Mouse (Mus musculus) thymus, adult 2 months (tissue): Measurements from ENCODE around the gene Uba6. TPM values are rescaled to one million over a fixed set of nuclear protein-coding genes. Genes with fewer than 3 reads are reported as not detected.

Experiments used
- DNase-seq: peaks from one replicate; pipeline ENCODE4 v3.0.0; 2021
- H3K27ac ChIP-seq: fragments of 200-500 bp; 2 replicates; pipeline ENCODE4 v1.5.1; 2012; ENCODE audit warnings: low read length, control low read depth; ENCODE audit not compliant: control insufficient read depth, insufficient read depth
- H3K27me3 ChIP-seq: fragments of 200-500 bp; 2 replicates; pipeline ENCODE4 v1.6.1; 2012; ENCODE audit warnings: mild to moderate bottlenecking, low read length, moderate library complexity, mixed read lengths; ENCODE audit not compliant: control insufficient read depth, insufficient read depth
- H3K36me3 ChIP-seq: fragments of 200-500 bp; 2 replicates; pipeline ENCODE4 v1.6.1; 2012; ENCODE audit warnings: mild to moderate bottlenecking, low read length, moderate library complexity; ENCODE audit not compliant: control insufficient read depth, insufficient read depth
- H3K4me1 ChIP-seq: fragments of 200-500 bp; replicated peaks from 2 replicates; pipeline ENCODE4 v1.6.1; 2012; ENCODE audit warnings: low read length; ENCODE audit not compliant: control insufficient read depth, insufficient read depth
- H3K4me3 ChIP-seq: fragments of 200-500 bp; 2 replicates; pipeline ENCODE4 v1.5.1; 2012; ENCODE audit warnings: mild to moderate bottlenecking, low read length, control low read depth, moderate library complexity; ENCODE audit not compliant: control insufficient read depth, insufficient read depth
- CTCF ChIP-seq: fragments of 200-500 bp; IDR thresholded peaks from 2 replicates; pipeline ENCODE4 v1.5.1; 2012; ENCODE audit warnings: mild to moderate bottlenecking, control low read depth, low read length, moderate library complexity, borderline replicate concordance; ENCODE audit not compliant: control insufficient read depth, poor library complexity, insufficient read depth; ENCODE audit errors: extremely low read depth
- POLR2A ChIP-seq: fragments of 200-500 bp; IDR thresholded peaks from 2 replicates; pipeline ENCODE4 v1.6.1; 2012; ENCODE audit warnings: mild to moderate bottlenecking, low read length, control low read depth, moderate library complexity; ENCODE audit not compliant: control insufficient read depth, poor library complexity, insufficient read depth; ENCODE audit errors: extremely low read depth
- WGBS: fragments of 180-500 bp; shearing (Covaris S2); methylation state at CpG from one replicate; pipeline ENCODE4 v1.1.7; 2018; 5-methylcytosine and 5-hydroxymethylcytosine counted together
- polyA plus RNA-seq: library from polyadenylated mRNA; depleted of rRNA; stranded (reverse); fragments of >200 nt; gene quantifications from 2 replicates; pipeline ENCODE4 v1.2.3, GENCODE M21; 2012

Gene Uba6
- polyA plus RNA-seq, 1 experiment, result 3.0 TPM

DNA sequence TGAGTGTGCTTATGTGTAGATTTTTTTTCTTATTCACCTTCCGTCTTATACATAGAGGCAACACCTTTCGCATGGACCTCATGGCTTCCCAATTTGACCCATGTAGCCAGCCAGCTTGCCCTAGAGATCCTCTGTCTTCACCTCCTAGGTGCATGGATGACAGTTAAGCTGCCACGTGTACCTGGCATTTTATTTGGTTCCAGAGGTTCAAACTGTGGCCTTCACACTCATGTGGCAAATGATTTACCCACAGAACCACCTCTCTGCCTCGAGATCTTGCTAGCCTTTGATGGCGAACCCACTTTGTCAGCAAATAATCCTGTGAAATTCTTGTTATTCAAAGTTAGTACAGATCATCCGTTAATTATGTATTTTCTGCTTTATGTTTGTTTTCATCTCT lies 88.6 kb downstream of the Uba6 start:
- no peak for DNase-seq
- no peak for TF ChIP-seq CTCF
- TF ChIP-seq POLR2A, result no peak
- WGBS, result 90% methylated on average over 6 of the region's 6 CpGs
- no peak overlapping the region for H3K27ac ChIP-seq
- peaks cover 41% of the 10 kb centered on the region for H3K36me3 ChIP-seq
- no peaks in the 10 kb centered on the region for H3K4me1 ChIP-seq
- H3K4me3 ChIP-seq, result no peak overlapping the region
- H3K27me3 ChIP-seq, result no peaks in the 10 kb centered on the region

DNA sequence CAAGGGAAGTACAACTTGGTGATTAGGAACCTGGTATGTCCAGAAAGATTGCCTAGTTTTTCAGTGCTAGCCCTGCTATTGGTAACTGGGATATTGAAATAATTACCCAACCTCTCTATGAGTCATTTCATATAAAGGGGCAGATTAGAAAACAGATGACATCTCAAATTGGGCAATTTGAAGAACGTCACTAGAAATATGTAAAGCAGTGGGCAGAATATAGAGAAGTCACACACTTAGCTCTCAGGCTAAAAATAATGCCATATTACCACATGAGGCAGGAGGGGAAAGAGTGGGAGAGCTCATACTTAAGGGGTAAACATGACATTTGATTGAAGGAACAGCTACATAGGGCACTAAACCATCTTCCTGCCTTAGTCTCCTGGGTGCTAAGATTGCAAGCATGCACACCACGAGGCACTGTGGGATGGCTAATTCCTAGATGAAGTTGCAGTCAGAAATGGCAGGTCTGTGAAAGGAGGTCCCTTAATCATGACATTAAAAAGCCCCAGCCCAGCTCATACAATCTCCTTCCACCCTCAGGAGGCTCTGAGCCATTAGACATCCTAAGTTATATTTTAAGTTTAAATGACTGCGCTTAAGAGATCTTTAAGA lies 93.8 kb downstream of the Uba6 start:
- TF ChIP-seq CTCF, result no peak
- no peak for TF ChIP-seq POLR2A
- Histone ChIP-seq H3K27me3 (no peaks in the 10 kb centered on the region), H3K36me3 (peaks cover 41% of the 10 kb centered on the region), H3K27ac (no peak overlapping the region), H3K4me1 (peaks cover 9% of the 10 kb centered on the region), H3K4me3 (no peak overlapping the region)
- DNase-seq, result no peak
- 77% methylated on average over 3 of the region's 3 CpGs for WGBS

DNA sequence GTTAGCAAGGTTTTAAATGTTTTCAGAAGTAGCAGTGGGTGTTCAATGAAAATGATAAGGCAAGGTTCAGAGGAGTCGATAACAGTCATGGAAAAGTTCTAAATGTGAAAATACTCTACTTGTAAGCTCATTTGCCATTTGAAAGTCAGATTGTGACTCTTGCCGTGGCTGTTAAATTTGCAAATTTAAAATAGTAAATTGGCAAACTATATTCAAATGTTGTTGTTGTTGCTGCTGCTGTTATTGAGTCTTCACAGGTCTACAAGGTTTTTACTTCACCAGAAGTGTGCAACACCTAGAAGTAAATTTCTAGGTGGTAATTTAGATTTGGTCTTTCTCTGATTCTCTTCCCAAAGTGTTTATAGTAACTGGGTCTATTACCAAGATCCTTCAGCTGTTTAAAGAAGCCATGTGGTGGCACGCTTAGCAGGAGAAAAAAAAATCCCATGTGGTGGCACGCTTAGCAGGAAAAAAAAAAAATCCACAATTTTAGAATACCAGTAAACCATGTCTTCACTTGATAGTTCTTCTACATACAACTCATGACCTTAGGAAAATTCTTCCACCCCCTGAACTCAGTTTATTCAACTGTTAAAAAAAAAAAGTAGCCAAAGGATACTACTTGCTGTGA lies 99.7 kb downstream of the Uba6 start:
- H3K27me3 ChIP-seq, result no peaks in the 10 kb centered on the region
- H3K4me3 ChIP-seq, result no peak overlapping the region
- 6% methylated on average over 4 of the region's 4 CpGs for WGBS
- H3K27ac ChIP-seq, result no peak overlapping the region
- peaks cover 12% of the 10 kb centered on the region for H3K4me1 ChIP-seq
- peaks cover 1% of the 10 kb centered on the region for H3K36me3 ChIP-seq
- DNase-seq, result no peak
- TF ChIP-seq CTCF (no peak), POLR2A (no peak)

GRCm38 (mm10) chr5:86071538-86071937 lies 101.1 kb downstream of the Uba6 start, which contains the start of gene Stap1:
Stap1 (plus strand) TSS chr5:86071746.
- DNase-seq, result peak; percentile 57
- Histone ChIP-seq H3K4me1 (peaks cover 19% of the 10 kb centered on the region), H3K4me3 (peak within 1 kb of the TSS; percentile 98), H3K27me3 (no peaks in the 10 kb centered on the region), H3K27ac (peak within 1 kb of the TSS; percentile 100), H3K36me3 (no peaks in the 10 kb centered on the region)
- TF ChIP-seq CTCF, result no peak
- 0 out of 2 replicates have a peak, but pooled peaks have one; percentile 28 for TF ChIP-seq POLR2A
- 5% methylated on average over 7 of the region's 7 CpGs for WGBS

- TF ChIP-seq POLR2A (no peak), CTCF (no peak)
- WGBS, result 53% methylated on average over 6 of the region's 6 CpGs
These were observed 103.5 kb downstream of the Uba6 start for GRCm38 (mm10) chr5:86069121-86069520.

DNA sequence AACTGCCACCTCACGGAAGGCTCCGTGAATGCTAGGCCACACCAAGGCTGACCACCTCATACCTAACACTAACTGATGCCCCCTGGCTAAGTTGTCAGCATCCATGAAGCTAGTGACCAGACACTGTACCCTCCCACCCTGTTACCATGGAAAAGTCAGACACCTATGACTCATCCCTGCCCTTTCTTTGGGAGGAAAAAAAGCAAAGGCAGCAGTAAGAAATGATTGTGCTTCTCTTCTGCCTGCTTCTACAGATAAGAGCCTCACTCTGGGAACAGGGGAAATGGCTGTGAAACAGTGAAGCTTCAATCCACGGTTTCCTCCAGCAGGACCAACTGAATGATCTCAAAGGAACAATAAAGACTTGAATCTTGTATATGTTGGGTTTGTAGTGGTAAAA lies 104.2 kb downstream of the Uba6 start:
- H3K27me3 ChIP-seq, result no peaks in the 10 kb centered on the region
- no peaks in the 10 kb centered on the region for H3K36me3 ChIP-seq
- H3K4me1 ChIP-seq, result peaks cover 12% of the 10 kb centered on the region
- TF ChIP-seq POLR2A, result no peak
- TF ChIP-seq CTCF, result no peak
- WGBS, result 70% methylated on average over 3 of the region's 3 CpGs
- no peak overlapping the region for H3K27ac ChIP-seq
- DNase-seq, result no peak
- H3K4me3 ChIP-seq, result no peak overlapping the region

More at GRCm38 (mm10) chr5:86069121-86069520, 103.5 kb downstream of the Uba6 start:
- DNase-seq, result no peak
- Histone ChIP-seq H3K36me3 (no peaks in the 10 kb centered on the region), H3K27me3 (no peaks in the 10 kb centered on the region), H3K27ac (no peak overlapping the region), H3K4me3 (no peak overlapping the region), H3K4me1 (peaks cover 14% of the 10 kb centered on the region)

DNA sequence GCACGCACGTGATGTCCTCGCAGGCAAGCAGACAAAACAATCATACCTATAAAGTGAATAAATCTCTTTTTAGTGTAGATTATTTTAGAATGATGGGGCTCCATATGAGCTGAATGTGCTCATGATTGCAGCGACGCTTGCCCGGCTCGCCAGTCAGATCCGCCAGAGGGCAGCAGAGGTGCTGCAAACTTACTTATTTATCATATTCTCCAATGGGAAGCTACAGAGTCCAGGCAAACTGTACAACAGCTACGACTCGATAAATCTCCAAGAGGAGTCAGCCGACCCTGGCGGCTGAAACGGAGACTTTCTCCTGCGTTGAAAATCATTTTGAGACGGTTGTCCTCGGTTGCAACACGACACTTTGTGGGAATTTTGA lies 106.1 kb downstream of the Uba6 start:
- DNase-seq, result peak; percentile 90
- peak overlapping the region; percentile 62 for H3K27ac ChIP-seq
- H3K4me3 ChIP-seq, result peak overlapping the region; percentile 51
- no peaks in the 10 kb centered on the region for H3K36me3 ChIP-seq
- H3K4me1 ChIP-seq, result peaks cover 12% of the 10 kb centered on the region
- TF ChIP-seq CTCF (peak; percentile 88), POLR2A (no peak)
- H3K27me3 ChIP-seq, result no peaks in the 10 kb centered on the region
- under 1% methylated on average over 17 of the region's 17 CpGs for WGBS
